Mouse (Mus musculus) gastrocnemius, postnatal 25 days (tissue): ENCODE measurements around the gene Poc1a. TPM values are rescaled to one million over a fixed set of nuclear protein-coding genes. Genes with fewer than 3 reads are reported as not detected.

Source experiments
- DNase-seq: peaks from one replicate; pipeline ENCODE4 v3.0.0; 2022
- long read RNA-seq, 2 experiments: library from polyadenylated mRNA; stranded (forward); transcript quantifications; one replicate each; pipeline ENCODE4 v2.0.0; 2021
- total RNA-seq, 2 experiments: library from RNA; stranded (reverse); gene quantifications; 1 replicate in 1 of 2; 2 replicates in 1 of 2; pipeline ENCODE4 v1.2.3; 2021

Gene Poc1a
- total RNA-seq, result 1 to 10 TPM in 1 of 2 experiments, under 1 TPM in 1; 0.90 to 2.1 TPM
- long read RNA-seq, experiment 1, partial matches to known transcripts, result 1 of 5 reads
- long read RNA-seq, experiment 1, other reads (novel, unspliced or antisense), result 3 of 5 reads
- long read RNA-seq, experiment 2, partial matches to known transcripts, result 0 of 4 reads
- long read RNA-seq, experiment 2, other reads (novel, unspliced or antisense), result 2 of 4 reads

DNA sequence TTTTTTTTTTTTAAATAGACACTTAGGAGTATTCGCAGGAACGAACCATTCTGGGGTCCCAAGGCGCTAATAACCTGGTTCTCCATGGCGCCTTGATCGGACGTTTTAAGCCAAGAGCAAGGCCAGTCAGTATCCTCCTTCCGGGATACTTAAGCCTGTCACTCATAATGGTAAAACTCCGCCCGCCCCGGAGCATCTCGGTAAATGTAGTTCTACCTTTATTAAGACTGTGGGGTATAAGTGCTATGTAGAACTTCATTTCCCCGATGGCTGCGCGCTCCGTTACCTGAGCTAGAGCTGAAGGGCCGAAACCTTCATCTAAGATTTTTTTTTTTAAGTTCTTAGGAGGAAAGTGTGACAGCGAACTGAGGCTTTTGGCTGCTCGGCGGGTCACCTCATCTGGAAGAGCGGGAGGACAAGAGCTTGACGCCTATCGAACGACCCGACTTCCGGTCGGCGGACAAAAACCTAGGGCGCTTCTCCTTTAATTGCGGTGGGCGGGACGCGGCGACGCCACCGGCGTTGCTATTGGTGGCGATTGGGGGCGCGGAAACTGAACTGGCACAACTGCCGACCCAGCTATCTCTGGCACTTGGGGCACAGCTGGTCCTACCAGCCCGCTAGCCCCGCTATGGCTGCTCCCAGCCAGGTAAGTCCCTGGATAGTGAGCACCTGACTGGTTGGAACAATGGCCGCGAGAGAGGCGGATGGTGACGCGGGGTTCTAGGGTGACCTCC, at the start of gene Poc1a:
Gene Poc1a (plus strand): TSS at position 254 of the 737 bp plus-strand sequence.
- DNase-seq, result peak; percentile 89

GRCm38 (mm10) chr9:106231220-106231619, 49.6 kb upstream of the Poc1a start:
- no peak for DNase-seq

DNA sequence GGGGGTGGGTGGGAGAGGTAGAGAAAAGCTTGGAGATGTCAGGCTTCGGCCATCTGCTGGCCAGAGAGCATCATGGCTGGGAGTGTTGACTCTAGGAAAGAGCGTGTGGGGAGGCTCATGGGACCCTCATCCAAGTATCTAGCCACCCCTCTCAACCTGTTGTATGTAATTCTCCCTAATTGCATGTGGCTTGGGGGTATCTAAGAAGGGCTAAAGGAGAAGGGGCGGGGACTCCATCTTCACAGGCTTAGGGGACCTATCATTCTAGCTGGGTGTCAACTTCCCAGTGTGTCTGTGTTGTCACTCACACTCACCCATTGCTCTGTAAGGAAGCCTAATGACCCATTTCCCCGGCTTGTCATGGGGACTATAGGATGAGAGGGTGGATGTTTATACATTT, 49.0 kb upstream of the Poc1a start:
- no peak for DNase-seq

DNA sequence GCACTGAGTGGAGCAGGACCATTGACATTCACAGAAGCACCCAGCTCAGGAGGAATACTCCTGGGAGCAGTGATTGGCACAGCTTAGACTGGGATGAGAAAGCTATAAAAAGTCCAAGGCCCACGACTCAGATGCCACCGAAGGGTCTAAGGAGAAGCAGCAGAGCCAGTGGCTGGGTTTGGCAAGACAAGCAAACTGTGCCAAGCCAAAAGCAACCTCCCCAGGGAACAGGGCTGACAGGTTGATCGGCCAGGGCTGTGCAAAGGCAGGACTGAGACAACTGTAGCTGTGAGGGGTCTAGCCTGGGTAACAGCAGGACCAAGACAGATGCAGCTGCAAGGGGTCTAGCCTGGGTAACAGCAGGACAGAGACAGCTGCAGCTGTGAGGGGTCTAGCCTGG, 47.9 kb upstream of the Poc1a start:
- DNase-seq, result no peak

DNA sequence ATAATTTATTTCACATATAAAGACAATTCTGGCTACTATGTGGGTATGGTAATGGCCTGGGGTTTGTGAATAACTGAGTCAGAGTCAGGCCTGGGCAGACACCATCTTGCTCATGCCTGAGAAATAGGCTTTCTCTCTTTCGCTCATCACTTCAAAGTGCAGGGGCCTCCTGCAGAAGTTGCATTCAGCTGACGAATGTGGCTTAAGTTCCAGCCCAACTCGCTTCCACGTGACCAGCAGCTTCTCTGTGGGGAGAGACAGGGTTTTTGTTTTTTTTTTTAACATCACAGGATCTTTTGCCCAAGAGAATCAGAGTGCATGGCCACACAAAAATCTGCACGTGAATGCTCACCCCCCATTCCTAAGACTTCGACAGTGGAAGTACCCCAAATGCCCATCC, 46.9 kb upstream of the Poc1a start:
- no peak for DNase-seq

GRCm38 (mm10) chr9:106235194-106235830, 45.5 kb upstream of the Poc1a start:
- peak; percentile 40 for DNase-seq

- peak; percentile 21 for DNase-seq
Observed at GRCm38 (mm10) chr9:106236156-106236817, 44.6 kb upstream of the Poc1a start.

DNA sequence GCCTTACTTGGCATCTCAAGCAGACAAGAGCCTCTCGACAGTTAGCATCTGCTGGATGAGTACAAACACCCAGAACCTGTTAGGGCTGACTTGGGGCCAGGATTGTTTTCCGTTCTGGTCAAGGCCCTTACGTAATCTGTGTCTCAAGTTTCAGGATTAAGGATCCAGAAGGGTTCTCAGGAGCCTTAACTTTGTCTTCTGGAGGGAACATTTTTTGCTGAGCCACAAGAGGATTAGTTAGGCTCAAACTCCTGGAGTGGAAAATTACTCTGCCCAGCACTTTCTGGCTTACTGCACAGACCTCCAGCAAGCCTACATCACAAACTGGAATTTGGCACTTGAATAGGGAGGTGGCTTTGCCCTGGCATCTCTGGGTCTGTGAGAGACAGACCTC, 44.0 kb upstream of the Poc1a start:
- no peak for DNase-seq

- no peak for DNase-seq
Observed at GRCm38 (mm10) chr9:106237401-106237800, 43.5 kb upstream of the Poc1a start.

DNA sequence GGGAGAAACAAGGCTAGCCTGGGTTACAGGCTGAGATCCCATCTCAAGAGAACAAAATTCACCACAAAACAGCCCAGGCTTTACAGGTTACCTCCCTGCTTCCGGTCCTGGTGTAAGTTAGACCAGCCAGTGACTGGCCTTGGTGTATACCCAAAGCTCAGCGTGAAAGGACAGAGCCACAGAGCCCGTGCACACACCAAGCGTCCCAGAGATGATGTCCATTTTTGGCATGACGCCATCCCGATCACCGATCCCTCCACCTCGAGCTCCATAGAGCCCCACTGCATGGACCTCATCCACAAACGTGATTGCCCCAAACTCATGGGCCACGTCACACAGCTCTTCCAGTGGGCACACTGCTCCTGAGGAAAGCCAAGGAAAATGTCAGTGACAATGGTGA, 43.0 kb upstream of the Poc1a start:
- no peak for DNase-seq

DNA sequence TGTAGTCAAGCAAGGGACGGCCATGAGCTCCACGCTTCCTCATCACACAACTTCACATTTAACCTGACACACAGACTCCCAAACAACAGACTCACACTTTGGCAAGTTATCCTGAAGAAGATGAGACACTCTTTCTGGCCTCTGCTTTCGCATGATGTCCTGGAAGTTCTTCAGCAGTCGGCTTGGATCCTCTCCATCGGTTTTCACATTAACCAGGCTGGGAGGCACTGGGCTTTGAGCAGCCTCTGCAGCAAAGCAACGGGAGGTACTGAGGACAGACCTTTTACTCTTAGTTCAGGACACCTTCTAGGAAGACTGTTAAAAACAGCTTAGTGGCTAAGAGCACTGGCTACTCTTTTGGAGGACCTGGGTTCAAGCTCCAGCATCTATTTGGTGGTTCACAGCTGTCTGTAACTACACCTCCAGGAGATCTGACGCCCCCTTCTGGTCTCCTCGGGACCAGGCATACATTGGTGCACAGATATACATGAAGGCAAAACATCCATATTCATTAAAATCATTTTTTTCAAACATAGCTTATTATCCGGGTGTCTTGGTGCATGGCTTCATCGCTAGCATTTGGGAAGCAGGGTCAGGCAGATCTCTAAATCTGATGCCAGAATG, 39.2 kb upstream of the Poc1a start:
- no peak for DNase-seq

- DNase-seq, result peak; percentile 58
Observed at GRCm38 (mm10) chr9:106242813-106243488, 37.9 kb upstream of the Poc1a start.

- DNase-seq, result no peak
Observed at GRCm38 (mm10) chr9:106249550-106249949, 31.3 kb upstream of the Poc1a start.

DNA sequence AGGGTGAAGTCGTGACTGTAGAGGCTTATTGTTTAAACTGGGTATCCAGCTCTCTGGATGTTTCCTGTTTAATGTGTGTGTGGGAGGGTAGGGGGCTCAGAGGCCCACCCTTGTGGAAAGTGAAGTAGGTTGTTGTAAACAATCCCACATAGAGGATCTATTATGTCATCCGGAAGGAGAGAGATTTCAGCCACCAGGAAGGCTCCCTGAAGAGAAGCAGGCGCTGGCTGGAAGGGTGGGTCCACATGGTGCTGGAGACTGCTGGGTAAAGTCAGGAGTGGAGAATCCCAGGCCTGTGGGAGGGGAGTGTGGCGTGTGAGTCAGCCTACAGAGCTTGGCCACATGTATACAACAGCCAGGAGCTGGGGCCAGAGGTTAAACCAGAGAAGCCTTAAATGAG, 30.6 kb upstream of the Poc1a start:
- DNase-seq, result no peak

GRCm38 (mm10) chr9:106251066-106251465, 29.8 kb upstream of the Poc1a start:
- no peak for DNase-seq

DNA sequence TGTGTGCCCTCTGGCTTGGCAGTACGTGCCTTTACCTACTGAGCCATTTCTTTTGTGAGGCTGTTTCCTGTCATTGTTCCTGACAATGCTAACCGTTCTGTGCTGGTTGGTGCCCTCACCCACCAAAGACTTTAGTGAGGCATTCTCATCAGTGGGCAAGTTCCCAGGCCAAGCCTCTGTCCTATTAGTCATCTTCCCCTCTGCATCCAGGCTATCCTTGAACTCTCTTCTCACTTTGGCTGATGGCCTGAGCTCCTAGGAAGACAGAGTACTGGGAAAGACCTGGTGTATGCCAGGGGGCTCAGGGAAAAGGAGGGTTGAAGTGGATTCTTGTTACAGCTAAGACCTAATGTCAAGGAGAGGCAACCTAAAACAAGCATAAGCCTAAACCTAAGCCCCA, 26.9 kb upstream of the Poc1a start:
- DNase-seq, result no peak

DNA sequence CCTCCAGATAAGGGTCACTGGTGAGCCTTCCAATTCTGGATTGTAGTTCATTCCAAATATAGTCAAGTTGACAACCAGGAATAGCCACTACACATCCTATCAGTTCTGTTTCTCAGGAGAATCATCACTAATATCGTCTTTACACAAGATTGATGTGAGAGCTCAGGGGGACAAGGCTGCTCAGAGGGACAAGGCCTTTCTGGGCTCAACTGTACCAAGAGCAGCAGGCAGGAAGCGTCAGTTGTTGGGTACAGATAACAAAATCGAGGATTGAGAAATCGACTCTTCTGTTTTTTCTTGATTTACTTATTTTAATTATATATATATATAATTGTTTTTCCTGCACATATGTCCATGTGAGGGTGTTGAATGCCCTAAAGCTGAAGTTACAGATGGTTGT, 22.4 kb upstream of the Poc1a start:
- no peak for DNase-seq

DNA sequence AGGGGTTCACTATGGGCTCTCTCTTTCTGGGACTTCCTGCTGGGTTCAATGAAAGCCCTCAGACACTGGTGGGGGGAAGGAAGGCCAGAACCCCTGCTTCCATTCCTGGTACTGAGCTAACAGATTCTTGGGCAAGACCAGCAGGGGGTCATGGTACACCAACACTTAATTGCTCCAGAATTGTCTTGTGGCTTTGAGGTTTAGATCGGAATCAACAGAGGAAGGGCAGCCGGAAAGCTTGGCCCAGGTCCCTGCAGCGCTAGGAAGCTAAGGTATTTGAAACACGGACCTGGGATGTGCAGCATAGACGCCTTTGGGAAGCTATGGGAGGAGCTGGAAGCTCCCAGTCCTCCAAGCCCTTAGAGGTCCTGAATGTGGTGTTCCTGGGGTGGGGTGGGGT, 21.9 kb upstream of the Poc1a start:
- no peak for DNase-seq

- DNase-seq, result no peak
Observed at GRCm38 (mm10) chr9:106261058-106261457, 19.8 kb upstream of the Poc1a start.

GRCm38 (mm10) chr9:106261491-106261890, 19.4 kb upstream of the Poc1a start:
- no peak for DNase-seq

DNA sequence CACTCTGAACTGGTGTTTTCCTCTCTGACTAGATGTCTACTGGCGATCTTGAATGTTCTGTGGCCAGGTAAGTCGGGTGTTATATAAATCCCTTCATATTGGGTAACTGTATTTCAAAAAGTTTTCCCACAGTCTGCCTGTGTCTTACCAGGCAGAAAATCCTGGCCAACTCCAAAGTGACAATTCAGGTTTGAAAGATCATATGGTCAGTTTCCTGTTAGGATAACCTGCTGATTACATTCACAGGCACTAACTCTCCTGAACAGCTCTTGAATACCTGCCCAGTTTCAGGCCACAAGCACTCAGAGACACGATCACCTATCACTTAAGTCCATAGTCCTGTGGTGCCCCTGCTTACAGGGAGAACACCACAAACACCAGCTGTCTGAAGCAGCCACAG, 18.8 kb upstream of the Poc1a start:
- no peak for DNase-seq

- no peak for DNase-seq
Observed at GRCm38 (mm10) chr9:106263381-106263924, 17.4 kb upstream of the Poc1a start.
